Mouse (Mus musculus): ENCODE measurements around the gene 1110065P20Rik. TPM values are rescaled to one million over a fixed set of nuclear protein-coding genes. Genes with fewer than 3 reads are reported as not detected.
A peak's percentile ranks its signal among the peaks of the same experiment; 100 is the strongest.

Gene 1110065P20Rik
- 10 to 100 TPM; 44.6 TPM for total RNA-seq (2021)
- long read RNA-seq, experiment 1, transcript 1110065P20Rik-204 (3 exons, 762 nt) = major isoform, 7 of 20 reads
- long read RNA-seq, experiment 1, transcript 1110065P20Rik-203 (2 exons, 659 nt) = minor isoform, 5 of 20 reads
- long read RNA-seq, experiment 1, partial matches to known transcripts = 0 of 20 reads
- long read RNA-seq, experiment 1, other reads (novel, unspliced or antisense) = 3 of 20 reads
- long read RNA-seq, experiment 2, transcript 1110065P20Rik-202 (3 exons, 761 nt) = minor isoform, 8 of 87 reads
- long read RNA-seq, experiment 2, transcript 1110065P20Rik-203 (2 exons, 659 nt) = minor isoform, 23 of 87 reads
- long read RNA-seq, experiment 2, transcript 1110065P20Rik-201 (3 exons, 968 nt) = minor isoform, 9 of 87 reads
- long read RNA-seq, experiment 2, transcript 1110065P20Rik-204 (3 exons, 762 nt) = major isoform, 39 of 87 reads
- long read RNA-seq, experiment 2, partial matches to known transcripts = 1 of 87 reads
- long read RNA-seq, experiment 2, other reads (novel, unspliced or antisense) = 1 of 87 reads

- peak; percentile 79 to 80 for DNase-seq (ENCODE audit: low spot score in 2 of 2)
Measured at GRCm38 (mm10) chr4:124850933-124851658, at the start of gene 1110065P20Rik. Gene 1110065P20Rik (minus strand): TSS chr4:124851196.

GRCm38 (mm10) chr4:124899906-124900305, 48.9 kb upstream of the 1110065P20Rik start:
- no peak for DNase-seq (ENCODE audit: low spot score in 2 of 2)

DNA sequence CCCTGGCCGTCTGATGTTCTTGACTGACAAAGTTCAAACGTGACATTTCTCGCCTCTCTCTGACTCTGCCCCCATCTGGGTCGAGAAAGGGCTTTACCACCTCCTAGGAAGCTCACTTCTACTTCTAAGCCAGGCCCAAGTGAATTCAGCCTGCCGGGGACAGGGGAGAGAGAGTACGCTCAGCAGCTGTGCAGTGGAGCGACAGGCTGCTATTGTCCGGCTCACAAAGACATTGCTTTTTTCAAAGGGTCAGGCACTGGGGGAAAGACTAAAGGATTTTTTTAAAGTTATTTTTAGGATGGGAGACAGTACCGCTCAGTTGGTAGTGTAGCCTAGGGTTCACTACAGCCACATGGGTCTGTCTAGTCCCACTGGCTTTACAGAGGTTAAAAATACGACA, 47.4 kb upstream of the 1110065P20Rik start:
- DNase-seq (ENCODE audit: low spot score in 2 of 2) = no peak

- no peak for DNase-seq (ENCODE audit: low spot score in 2 of 2)
Measured at GRCm38 (mm10) chr4:124894508-124895428, 43.8 kb upstream of the 1110065P20Rik start.

DNA sequence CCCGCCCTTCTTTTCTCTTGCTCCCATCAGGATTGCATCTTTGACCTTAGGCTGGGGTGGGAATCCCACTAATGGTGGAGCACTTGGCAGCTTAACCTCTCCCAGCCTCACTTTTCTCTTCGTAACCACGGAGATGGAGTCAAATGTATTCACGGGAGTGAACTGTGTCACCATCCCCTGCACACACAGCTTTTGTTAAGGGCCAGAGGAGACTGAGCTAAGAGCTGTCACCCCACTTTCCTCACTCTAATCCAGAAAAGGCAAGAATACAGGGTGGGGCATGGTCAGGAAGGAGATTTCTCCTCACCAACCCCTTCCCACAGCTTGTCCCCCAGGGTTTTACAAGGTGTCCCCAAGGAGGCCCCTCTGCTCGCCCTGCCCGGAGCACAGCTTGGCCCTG, 42.8 kb upstream of the 1110065P20Rik start:
- no peak for DNase-seq (ENCODE audit: low spot score in 2 of 2)

- no peak for DNase-seq (ENCODE audit: low spot score in 2 of 2)
Measured at GRCm38 (mm10) chr4:124890831-124891230, 39.8 kb upstream of the 1110065P20Rik start.

GRCm38 (mm10) chr4:124889935-124890334, 38.9 kb upstream of the 1110065P20Rik start:
- no peak for DNase-seq (ENCODE audit: low spot score in 2 of 2)

DNA sequence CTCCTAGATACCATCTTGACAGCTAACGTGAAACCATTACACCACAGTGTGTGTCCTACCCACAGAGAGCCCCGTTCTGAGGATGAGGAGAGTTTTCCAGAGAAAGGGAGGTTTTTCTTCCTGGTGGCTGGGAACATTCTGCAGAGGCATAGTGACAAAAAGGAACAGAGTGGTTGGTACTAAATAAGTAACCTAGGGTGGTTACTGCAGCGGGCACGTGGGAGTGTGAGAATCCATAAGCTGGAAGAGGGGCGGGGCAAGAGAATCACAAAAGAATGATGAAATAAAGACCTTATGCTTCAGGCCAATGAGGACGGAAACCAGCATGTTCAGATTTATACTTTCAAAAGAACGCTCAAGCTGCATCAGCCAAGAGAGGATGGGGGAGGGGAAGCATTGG, 37.7 kb upstream of the 1110065P20Rik start:
- no peak for DNase-seq (ENCODE audit: low spot score in 2 of 2)

- DNase-seq (ENCODE audit: low spot score in 2 of 2) = peak; percentile 43 to 46
Measured at GRCm38 (mm10) chr4:124882151-124882729, 31.2 kb upstream of the 1110065P20Rik start.

DNA sequence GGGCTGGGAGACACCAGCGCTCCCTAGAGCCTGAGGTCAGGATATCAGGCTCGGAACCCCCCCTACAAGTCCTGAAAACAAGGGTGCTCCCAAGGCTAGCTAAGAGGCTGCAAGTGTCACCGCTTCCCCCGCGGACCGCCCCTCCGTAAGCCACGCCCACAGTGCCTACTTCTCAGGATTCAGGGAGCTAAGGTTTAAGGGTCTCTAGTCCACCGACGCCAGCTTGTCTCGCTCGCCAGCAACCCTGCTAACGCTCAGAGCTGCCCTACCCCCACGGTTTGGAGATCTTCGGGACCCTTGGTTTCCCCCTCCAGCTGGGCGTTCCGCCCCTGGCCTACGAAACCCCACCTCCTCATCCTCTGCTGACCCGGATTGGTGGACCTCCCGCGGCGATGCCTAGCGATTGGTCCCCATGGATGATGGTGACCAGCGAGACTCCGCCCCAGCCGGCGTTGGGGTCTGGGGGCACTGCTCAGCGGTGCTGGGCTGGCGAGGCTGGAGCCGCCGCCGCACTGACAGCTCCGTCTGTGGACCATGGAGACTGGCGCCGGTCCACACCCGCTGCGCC, 30.4 kb upstream of the 1110065P20Rik start:
- no peak for DNase-seq (ENCODE audit: low spot score in 2 of 2)

GRCm38 (mm10) chr4:124880599-124880998, 29.6 kb upstream of the 1110065P20Rik start, which contains the start of gene Epha10:
Gene Epha10 (plus strand): TSS chr4:124880899.
- DNase-seq (ENCODE audit: low spot score in 2 of 2) = no peak

DNA sequence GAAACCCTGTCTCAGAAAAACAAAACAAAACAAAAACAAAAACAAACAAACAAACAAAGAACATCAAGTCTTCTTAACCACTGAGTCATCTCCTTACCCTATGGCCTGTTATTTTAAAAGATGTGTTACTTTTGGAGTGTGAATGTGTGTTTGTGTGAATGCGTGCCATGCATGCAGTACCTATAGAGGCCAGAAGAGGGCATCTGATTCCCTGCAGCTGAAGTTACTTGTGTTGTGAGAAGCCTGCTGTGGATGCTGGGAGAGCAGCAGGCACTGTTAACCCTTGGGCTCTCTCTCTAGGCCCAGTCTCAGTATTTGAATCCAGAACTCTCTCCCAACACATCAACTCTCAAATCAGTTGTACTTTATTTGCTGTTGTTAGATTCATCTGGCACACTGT, 21.7 kb upstream of the 1110065P20Rik start:
- DNase-seq (ENCODE audit: low spot score in 2 of 2) = no peak

GRCm38 (mm10) chr4:124861283-124862188, 10.5 kb upstream of the 1110065P20Rik start, which contains the start of gene Maneal:
Gene Maneal (minus strand): TSS chr4:124862171.
- DNase-seq (ENCODE audit: low spot score in 2 of 2) = no peak

- DNase-seq (ENCODE audit: low spot score in 2 of 2) = peak; percentile 72 to 73
Measured at GRCm38 (mm10) chr4:124860446-124860845, 9.4 kb upstream of the 1110065P20Rik start.

GRCm38 (mm10) chr4:124858370-124858769, 7.4 kb upstream of the 1110065P20Rik start:
- DNase-seq (ENCODE audit: low spot score in 2 of 2) = peak; percentile 61 to 65

DNA sequence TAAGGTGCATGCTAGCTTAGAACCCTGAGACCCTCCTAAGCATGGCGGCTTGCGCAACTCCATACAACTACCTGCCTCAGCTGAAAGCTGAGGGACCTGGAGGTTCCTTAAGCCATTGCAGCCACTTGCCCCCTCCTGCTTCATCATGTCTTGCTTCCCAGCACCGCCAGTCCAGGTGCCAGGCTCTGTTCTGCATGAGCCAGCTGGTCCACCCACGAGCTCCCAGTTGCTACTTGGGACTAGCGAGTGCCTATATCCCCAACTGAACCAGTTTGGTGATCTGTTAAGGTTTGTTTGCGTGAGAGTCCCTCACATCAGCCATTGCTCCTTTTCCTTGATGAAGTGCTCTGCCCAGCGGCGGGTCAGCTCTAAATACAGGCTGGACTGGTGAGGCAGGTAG, 5.3 kb upstream of the 1110065P20Rik start:
- no peak for DNase-seq (ENCODE audit: low spot score in 2 of 2)

DNA sequence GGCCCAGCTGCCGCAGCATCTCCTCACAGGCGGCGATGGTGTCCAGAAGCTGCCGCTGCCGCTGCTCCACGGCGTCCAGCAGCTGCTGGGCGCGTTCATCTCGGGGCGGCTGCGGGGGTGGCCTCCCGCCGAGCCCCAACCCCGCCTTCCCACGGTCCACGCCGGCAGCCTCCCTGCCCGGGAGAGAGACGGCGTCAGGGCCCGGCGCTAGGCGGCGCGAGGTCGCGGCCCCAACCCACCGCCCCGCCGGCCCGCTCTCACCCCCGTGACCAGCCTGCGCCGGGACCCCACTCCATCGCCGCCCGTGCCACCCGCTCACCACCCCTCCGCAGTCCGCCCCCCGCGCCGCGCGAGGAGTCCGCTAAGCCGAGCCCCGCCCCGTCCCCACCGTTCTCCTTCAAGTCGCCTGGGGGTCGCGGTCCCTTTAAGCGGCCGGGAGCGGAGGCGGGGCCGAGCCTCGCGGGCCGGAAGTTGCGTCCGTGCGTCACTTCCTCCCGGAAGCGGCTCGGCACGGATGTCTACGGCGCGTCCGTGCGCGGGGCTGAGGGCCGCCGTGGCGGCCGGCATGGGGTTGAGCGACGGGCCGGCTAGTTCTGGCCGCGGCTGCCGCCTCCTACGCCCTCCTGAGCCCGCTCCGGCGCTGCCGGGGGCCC, 609 bp downstream of the 1110065P20Rik start, which contains the start of gene Yrdc:
TSS of gene Yrdc (plus strand) at position 419 of the 653 bp plus-strand sequence.
- DNase-seq (ENCODE audit: low spot score in 2 of 2) = peak; percentile 91 to 93

DNA sequence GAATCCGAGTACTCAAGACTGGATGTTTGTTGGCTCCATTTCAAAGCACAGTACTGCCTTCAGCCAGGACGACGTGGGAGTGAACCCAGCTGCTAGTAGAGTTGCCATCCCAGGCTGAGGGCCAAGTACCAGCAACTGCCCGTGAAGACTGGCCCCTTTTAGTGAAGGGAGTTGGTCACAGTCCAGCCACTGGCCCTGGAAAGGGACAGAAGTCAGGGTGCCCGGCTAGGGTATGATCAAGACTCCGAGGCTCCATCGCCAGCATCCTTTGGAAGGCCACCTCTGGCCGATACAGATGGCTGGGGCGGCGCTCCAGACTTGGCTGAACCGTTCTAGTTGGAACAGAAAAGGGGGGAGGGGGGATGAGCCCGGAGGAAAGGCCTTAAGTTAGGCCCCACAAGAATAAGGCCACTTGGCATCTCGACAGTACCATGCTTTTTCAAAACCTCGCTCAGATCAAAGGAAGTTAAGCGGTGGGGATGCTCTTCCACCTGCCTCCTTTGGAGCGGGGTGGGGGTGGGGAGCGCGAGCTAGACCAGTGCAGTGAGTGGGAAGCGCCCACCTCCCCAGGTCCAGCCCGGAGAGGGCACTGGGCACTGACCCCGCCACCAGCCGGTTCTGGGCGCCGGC, 1.2 kb downstream of the 1110065P20Rik start:
- peak; percentile 26 to 34 for DNase-seq (ENCODE audit: low spot score in 2 of 2)
